Mouse (Mus musculus) forebrain, postnatal 0 days (tissue): ENCODE measurements around the gene Slc26a8. TPM values are rescaled to one million over a fixed set of nuclear protein-coding genes. Genes with fewer than 3 reads are reported as not detected.
"Not testable (repeated sequence)": the region's sequence is repeated elsewhere in the genome, so short reads cannot be mapped to it uniquely, and the experiment has no call there.

Source experiments
- ATAC-seq: fragments of 200-750 bp; cut with Nextera tagmentation; 2 replicates; pipeline ENCODE4 v1.8.0; 2017; ENCODE audit warnings: mild to moderate bottlenecking, moderate library complexity
- DNase-seq: peaks from one replicate; pipeline ENCODE4 v3.0.0-alpha.2; 2015
- H3K27ac ChIP-seq: fragments of 300-500 bp; sonication (generic); 2 replicates; pipeline ENCODE4 v1.5.1; 2014; ENCODE audit warnings: low read depth, mild to moderate bottlenecking, antibody characterized with exemption, low read length, moderate library complexity, mixed read lengths
- H3K27me3 ChIP-seq: fragments of 300-500 bp; sonication (generic); 2 replicates; pipeline ENCODE4 v1.6.1; 2014; ENCODE audit warnings: mild to moderate bottlenecking, low read length, mixed read lengths; ENCODE audit not compliant: insufficient read depth
- H3K36me3 ChIP-seq: fragments of 300-500 bp; sonication (generic); 2 replicates; pipeline ENCODE4 v1.6.1; 2014; ENCODE audit warnings: mild to moderate bottlenecking, moderate library complexity; ENCODE audit not compliant: insufficient read depth
- H3K4me1 ChIP-seq: fragments of 300-500 bp; sonication (generic); 2 replicates; pipeline ENCODE4 v1.6.1; 2014; ENCODE audit warnings: antibody characterized with exemption; ENCODE audit not compliant: insufficient read depth
- H3K4me2 ChIP-seq: fragments of 300-500 bp; sonication (generic); 2 replicates; pipeline ENCODE4 v1.6.1; 2014; ENCODE audit warnings: low read depth, mild to moderate bottlenecking, moderate library complexity
- H3K4me3 ChIP-seq: fragments of 300-500 bp; sonication (generic); 2 replicates; pipeline ENCODE4 v1.5.1; 2014; ENCODE audit warnings: low read depth, low read length, mixed read lengths
- H3K9ac ChIP-seq: fragments of 300-500 bp; sonication (generic); 2 replicates; pipeline ENCODE4 v1.6.1; 2014; ENCODE audit warnings: mild to moderate bottlenecking
- H3K9me3 ChIP-seq: fragments of 300-500 bp; sonication (generic); 2 replicates; pipeline ENCODE4 v1.6.1; 2016; ENCODE audit warnings: low read length
- CTCF ChIP-seq: sonication (generic); IDR thresholded peaks from 2 replicates; pipeline ENCODE4 v1.5.1; 2016; ENCODE audit warnings: antibody characterized with exemption, control low read depth, low read depth
- WGBS: fragments of 180-500 bp; shearing (Covaris S2); extraction: QIAGEN DNeasy Blood & Tissue Kit; methylation state at CpG from one replicate; pipeline ENCODE4 v1.1.7; 2014; 5-methylcytosine and 5-hydroxymethylcytosine counted together
- polyA plus RNA-seq: library from polyadenylated mRNA; unstranded; fragments of >200 nt; fragmentation: Nextera tagmentation; extraction: Ambion mirVana; gene quantifications from 2 replicates; pipeline ENCODE4 v1.2.1, GENCODE M21; 2015
- total RNA-seq: library from RNA; depleted of rRNA; stranded (reverse); fragments of >200 nt; gene quantifications from 2 replicates; pipeline ENCODE4 v1.2.3, GENCODE M21; 2014; rRNA removed

Slc26a8 gene
- total RNA-seq (2.0 and 3.3 TPM in 2 replicates), polyA plus RNA-seq (1.3 and 1.8 TPM in 2 replicates)

DNA sequence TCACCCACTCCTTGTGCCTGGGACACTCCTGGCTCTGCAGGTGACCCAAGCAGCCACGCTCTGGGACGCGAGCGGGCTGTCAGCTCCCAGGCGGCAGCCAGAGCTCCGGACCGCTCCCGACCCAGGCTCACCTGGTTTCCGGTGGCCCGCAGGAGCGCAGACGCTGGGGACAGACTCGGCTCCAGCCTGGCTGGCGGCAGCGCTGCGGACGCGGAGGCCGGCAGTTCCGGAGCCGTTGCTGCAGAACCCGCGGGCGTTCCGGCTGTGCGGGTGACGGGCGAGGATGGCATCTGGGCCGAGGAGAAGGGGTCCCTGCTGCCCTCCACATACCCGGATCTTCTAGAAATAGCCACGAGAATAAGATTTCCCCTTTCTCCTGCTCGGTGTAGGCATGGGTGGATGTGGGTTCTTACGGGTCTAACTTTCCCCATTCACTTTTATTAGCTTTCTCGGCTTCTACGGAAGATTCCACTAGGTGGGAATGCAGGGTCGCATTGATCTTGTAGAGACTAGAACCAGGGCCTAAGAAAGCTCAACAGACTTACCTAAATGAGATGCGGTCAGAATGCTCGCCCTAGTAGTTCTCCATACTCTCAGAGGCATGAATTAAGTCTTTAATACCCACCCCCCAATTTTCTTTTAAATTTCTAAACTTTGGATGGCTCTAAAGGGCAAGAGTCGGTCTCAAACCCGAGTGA is at the start of gene Slc26a8:
TSS of gene Slc26a8 (minus strand) at position 648 of the 698 bp plus-strand sequence.
- ATAC-seq, result no peak
- Histone ChIP-seq H3K9ac (peak within 1 kb of the TSS; percentile 92), H3K4me2 (peak within 1 kb of the TSS; percentile 87), H3K36me3 (0 out of 2 replicates have a peak, but pooled peaks cover 3% of the 10 kb centered on the region), H3K27ac (peak within 1 kb of the TSS; percentile 98), H3K9me3 (no peaks in the 10 kb centered on the region), H3K27me3 (no peaks in the 10 kb centered on the region), H3K4me3 (peak within 1 kb of the TSS; percentile 92), H3K4me1 (peaks cover 16% of the 10 kb centered on the region)
- TF ChIP-seq CTCF, result no peak
- peak; percentile 32 for DNase-seq
- WGBS, result 11% methylated on average over 40 of the region's 40 CpGs

DNA sequence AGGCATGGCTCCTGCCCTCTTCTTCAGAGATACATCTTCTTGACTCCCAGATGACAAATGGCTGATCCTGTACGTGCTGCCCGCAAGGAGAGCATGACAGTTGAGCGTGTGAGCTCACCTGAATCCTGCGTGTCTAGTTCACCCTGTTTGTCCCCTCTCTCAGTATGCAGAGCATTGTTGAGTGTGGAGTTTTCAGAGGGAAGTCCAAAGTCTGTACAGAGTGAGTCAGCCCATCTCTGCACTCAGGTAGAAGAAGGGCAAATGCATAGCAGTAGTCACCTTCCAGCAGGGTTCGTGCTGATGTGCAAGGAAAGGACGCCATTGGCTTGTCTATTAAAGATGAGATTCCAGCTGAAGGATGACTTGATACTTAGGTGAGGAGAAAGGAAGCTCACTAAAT is 49.2 kb upstream of the Slc26a8 start:
- Histone ChIP-seq H3K4me1 (no peaks in the 10 kb centered on the region), H3K27ac (no peak overlapping the region), H3K4me3 (no peak overlapping the region), H3K9me3 (no peaks in the 10 kb centered on the region), H3K27me3 (no peaks in the 10 kb centered on the region), H3K9ac (no peak overlapping the region), H3K4me2 (no peak overlapping the region), H3K36me3 (peaks cover 43% of the 10 kb centered on the region)
- WGBS, result 96% methylated on average over 6 of the region's 6 CpGs
- no peak for TF ChIP-seq CTCF
- DNase-seq, result no peak
- ATAC-seq, result no peak

DNA sequence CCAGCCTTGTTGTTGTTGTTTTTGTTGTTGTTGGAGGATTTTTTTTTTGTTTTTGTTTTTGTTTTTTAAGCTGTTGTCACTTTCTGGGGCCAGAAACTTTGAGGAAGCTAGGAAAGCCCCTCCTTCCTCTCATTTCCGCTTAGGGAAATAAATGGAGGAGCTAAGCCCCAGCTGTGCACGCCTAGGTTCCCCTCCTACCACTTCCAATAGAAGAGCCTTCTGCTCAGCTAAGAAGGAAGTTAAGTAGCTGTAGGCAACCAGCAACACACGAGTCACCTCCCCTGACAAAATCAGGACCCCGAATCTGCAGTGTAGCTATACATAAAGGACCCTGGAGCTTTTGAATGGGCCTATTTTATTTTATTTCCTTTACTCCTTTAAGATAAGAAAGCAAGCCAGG is 47.9 kb upstream of the Slc26a8 start:
- Histone ChIP-seq H3K9me3 (no peaks in the 10 kb centered on the region), H3K36me3 (peaks cover 31% of the 10 kb centered on the region), H3K4me2 (no peak overlapping the region), H3K27me3 (no peaks in the 10 kb centered on the region), H3K4me1 (no peaks in the 10 kb centered on the region), H3K4me3 (no peak overlapping the region), H3K9ac (no peak overlapping the region), H3K27ac (no peak overlapping the region)
- TF ChIP-seq CTCF, result no peak
- ATAC-seq, result no peak
- no peak for DNase-seq
- 82% methylated on average over 4 of the region's 4 CpGs for WGBS

DNA sequence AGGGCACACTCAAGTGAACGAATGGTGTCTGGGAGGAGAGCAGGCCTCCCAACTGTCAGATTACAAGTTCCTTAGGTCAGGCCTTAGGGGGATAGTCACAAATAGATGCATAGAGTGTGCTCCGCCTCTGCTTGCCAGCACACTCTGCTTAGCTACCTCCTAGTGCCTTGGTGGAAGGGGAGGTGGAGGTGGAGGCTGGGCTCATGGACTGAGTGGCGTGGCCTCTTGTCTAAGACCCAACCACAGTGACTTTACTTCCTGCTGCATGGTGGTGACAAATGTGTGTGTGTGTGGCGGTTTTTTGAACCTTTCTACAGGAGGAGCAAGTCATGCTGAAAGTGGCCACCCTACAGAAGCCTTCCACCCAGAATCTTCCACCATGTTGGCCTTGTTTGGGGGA is 46.5 kb upstream of the Slc26a8 start:
- no peak overlapping the region for H3K4me2 ChIP-seq

DNA sequence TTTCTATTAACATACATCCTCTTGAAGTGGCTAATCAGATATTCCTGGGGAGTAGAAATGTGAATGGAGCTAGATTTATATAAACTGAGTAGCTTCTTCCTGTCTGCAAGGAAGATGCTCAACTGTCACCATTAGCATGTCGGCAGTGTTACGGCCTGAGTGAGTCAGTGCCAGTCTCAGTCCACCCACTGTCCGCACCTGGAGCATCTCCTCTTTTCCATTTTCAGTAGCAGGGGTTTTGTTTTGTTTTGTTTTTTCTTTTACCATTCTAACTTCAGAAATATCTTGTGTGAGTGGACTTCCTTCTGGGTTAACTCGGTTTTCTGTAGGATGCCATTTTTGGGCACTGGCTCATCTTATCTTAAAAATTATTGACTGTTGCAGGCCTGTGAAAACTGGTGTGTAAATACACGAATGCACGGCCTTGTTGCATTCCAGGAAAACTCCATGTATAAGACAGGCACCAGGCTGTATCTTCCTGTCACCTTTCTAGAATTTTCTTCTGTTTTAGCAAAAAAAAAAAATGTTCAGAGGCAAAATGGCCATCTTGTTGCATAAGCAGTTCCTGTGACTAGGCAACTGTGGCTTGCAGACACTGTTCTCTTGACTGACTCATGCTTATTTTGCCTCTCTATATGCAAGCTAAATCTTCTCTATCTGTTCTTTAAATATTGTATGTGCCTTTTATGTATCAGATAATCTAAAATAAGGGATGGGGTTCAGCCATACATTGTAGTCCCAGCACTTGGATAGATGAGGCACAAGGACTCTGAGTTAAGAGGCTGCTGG is 45.5 kb upstream of the Slc26a8 start:
- H3K4me1 ChIP-seq, result no peaks in the 10 kb centered on the region
- no peaks in the 10 kb centered on the region for H3K9me3 ChIP-seq
- H3K27ac ChIP-seq, result no peak overlapping the region
- ATAC-seq, result no peak
- no peaks in the 10 kb centered on the region for H3K27me3 ChIP-seq
- TF ChIP-seq CTCF, result no peak
- H3K36me3 ChIP-seq, result peaks cover 31% of the 10 kb centered on the region
- H3K4me3 ChIP-seq, result no peak overlapping the region
- no peak overlapping the region for H3K9ac ChIP-seq
- 95% methylated on average over 6 of the region's 6 CpGs for WGBS
- DNase-seq, result no peak
- no peak overlapping the region for H3K4me2 ChIP-seq

More for the DNA sequence above, 46.5 kb upstream of the Slc26a8 start:
- H3K27me3 ChIP-seq, result no peaks in the 10 kb centered on the region
- H3K4me3 ChIP-seq, result no peak overlapping the region
- ATAC-seq (no peak), DNase-seq (no peak)
- H3K36me3 ChIP-seq, result peaks cover 25% of the 10 kb centered on the region
- H3K9me3 ChIP-seq, result no peaks in the 10 kb centered on the region
- no peak for TF ChIP-seq CTCF
- no peak overlapping the region for H3K9ac ChIP-seq
- no peak overlapping the region for H3K27ac ChIP-seq
- 89% methylated on average over 4 of the region's 4 CpGs for WGBS
- H3K4me1 ChIP-seq, result no peaks in the 10 kb centered on the region

DNA sequence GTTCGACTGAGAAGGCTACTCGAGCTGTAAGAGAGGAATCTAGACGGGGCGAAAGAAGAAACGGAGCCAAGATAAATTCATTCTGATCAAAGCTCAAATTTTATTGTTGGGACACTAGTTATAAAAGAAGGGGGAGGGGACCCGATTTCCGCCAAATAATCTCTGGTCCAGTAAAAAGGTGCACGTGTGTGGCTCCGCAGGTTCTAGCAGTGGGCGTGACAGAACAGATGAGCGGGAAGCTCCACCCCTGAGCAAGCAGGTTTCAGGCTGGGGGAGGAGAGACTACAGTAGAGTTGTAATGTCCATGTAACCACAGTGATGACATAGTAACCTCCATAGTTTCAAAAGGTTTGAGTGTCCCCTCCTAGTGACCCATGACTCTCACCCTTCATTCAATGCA is 37.5 kb upstream of the Slc26a8 start:
- not testable (repeated sequence) for ATAC-seq, H3K9me3 ChIP-seq, H3K4me3 ChIP-seq, H3K27me3 ChIP-seq, H3K4me2 ChIP-seq, DNase-seq, H3K9ac ChIP-seq, H3K4me1 ChIP-seq, H3K27ac ChIP-seq
- 91% methylated on average over 11 of the region's 11 CpGs for WGBS
- peaks cover 53% of the 10 kb centered on the region for H3K36me3 ChIP-seq

DNA sequence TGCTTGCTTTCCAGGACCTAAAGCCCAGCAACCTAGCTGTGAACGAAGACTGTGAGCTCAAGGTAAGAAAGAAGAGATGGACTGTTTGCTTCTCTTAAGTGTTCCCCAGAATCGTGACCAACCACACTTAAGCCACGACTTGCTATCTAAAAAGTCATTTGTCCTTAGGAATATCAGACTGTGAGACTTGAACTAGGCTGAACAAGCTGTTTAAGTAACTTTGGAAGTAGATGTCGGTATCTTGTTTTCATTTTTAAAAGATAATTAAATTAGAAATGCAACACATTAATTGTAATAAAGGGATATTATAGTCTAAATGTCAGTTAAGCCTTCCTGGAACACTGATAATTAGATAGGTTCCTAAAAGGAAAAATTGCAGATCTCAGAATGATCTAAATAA is 35.8 kb upstream of the Slc26a8 start, which contains the start of gene AC170998.1:
TSS of gene AC170998.1 (plus strand) at position 301 of the 400 bp plus-strand sequence.
- Histone ChIP-seq H3K4me2 (no peak within 1 kb of the TSS), H3K4me3 (no peak within 1 kb of the TSS), H3K4me1 (no peaks in the 10 kb centered on the region), H3K36me3 (peaks cover 45% of the 10 kb centered on the region), H3K9ac (no peak within 1 kb of the TSS), H3K27ac (no peak within 1 kb of the TSS), H3K27me3 (no peaks in the 10 kb centered on the region), H3K9me3 (no peaks in the 10 kb centered on the region)
- DNase-seq (no peak), ATAC-seq (no peak)
- 95% methylated on average over 4 of the region's 4 CpGs for WGBS
- no peak for TF ChIP-seq CTCF
